Mouse (Mus musculus) forebrain, embryonic 13.5 days (tissue): Measurements from ENCODE around the gene Psmb7. TPM values are rescaled to one million over a fixed set of nuclear protein-coding genes. Genes with fewer than 3 reads are reported as not detected.

Source experiments
- ATAC-seq: fragments of 200-750 bp; cut with Nextera tagmentation; 2 replicates; pipeline ENCODE4 v1.8.0; 2017
- H3K27ac ChIP-seq: fragments of 300-500 bp; sonication (generic); 2 replicates; pipeline ENCODE4 v1.5.1; 2015; ENCODE audit warnings: inconsistent platforms, mild to moderate bottlenecking, moderate library complexity
- H3K27me3 ChIP-seq: fragments of 300-500 bp; sonication (generic); 2 replicates; pipeline ENCODE4 v1.6.1; 2015; ENCODE audit warnings: mild to moderate bottlenecking, inconsistent platforms
- H3K36me3 ChIP-seq: fragments of 300-500 bp; sonication (generic); 2 replicates; pipeline ENCODE4 v1.6.1; 2015; ENCODE audit warnings: mild to moderate bottlenecking, inconsistent platforms; ENCODE audit not compliant: poor library complexity, severe bottlenecking
- H3K4me1 ChIP-seq: fragments of 300-500 bp; sonication (generic); 2 replicates; pipeline ENCODE4 v1.6.1; 2015; ENCODE audit warnings: inconsistent platforms
- H3K4me2 ChIP-seq: fragments of 300-500 bp; sonication (generic); 2 replicates; pipeline ENCODE4 v1.6.1; 2015; ENCODE audit warnings: inconsistent platforms, mild to moderate bottlenecking, moderate library complexity
- H3K4me3 ChIP-seq: fragments of 300-500 bp; sonication (generic); 2 replicates; pipeline ENCODE4 v1.5.1; 2015; ENCODE audit warnings: mild to moderate bottlenecking, inconsistent platforms
- H3K9ac ChIP-seq: fragments of 300-500 bp; sonication (generic); 2 replicates; pipeline ENCODE4 v1.6.1; 2015; ENCODE audit warnings: mild to moderate bottlenecking, inconsistent platforms
- H3K9me3 ChIP-seq: fragments of 300-500 bp; sonication (generic); replicated peaks from 2 replicates; pipeline ENCODE4 v1.6.1; 2016; ENCODE audit warnings: inconsistent platforms
- WGBS: fragments of 180-500 bp; shearing (Covaris S2); methylation state at CpG from one replicate; pipeline ENCODE4 v1.1.7; 2015; 5-methylcytosine and 5-hydroxymethylcytosine counted together
- polyA plus RNA-seq: library from polyadenylated mRNA; unstranded; fragments of >200 nt; fragmentation: Nextera tagmentation; extraction: Ambion mirVana; gene quantifications from 2 replicates; pipeline ENCODE4 v1.2.1, GENCODE M21; 2015

Psmb7 gene
- polyA plus RNA-seq, 1 experiment from 2014 or later, result 354 TPM

- 94% methylated on average over 2 of the region's 2 CpGs for WGBS
These were observed 13.3 kb downstream of the Psmb7 start for GRCm38 (mm10) chr2:38630574-38630973.

GRCm38 (mm10) chr2:38629451-38629850 lies 14.4 kb downstream of the Psmb7 start:
- no peaks in the 10 kb centered on the region for H3K9me3 ChIP-seq
- peaks cover 70% of the 10 kb centered on the region for H3K36me3 ChIP-seq
- 0 out of 2 replicates have a peak, but pooled peaks cover under 1% of the 10 kb centered on the region for H3K4me1 ChIP-seq
- no peak overlapping the region for H3K4me2 ChIP-seq
- H3K4me3 ChIP-seq, result no peak overlapping the region
- ATAC-seq, result 0 out of 2 replicates have a peak, but pooled peaks have one; percentile 30
- WGBS, result 92% methylated on average over 3 of the region's 3 CpGs
- no peaks in the 10 kb centered on the region for H3K27me3 ChIP-seq
- no peak overlapping the region for H3K9ac ChIP-seq
- H3K27ac ChIP-seq, result no peak overlapping the region

More at GRCm38 (mm10) chr2:38630574-38630973, 13.3 kb downstream of the Psmb7 start:
- Histone ChIP-seq H3K36me3 (peaks cover 79% of the 10 kb centered on the region), H3K9me3 (no peaks in the 10 kb centered on the region), H3K27ac (no peak overlapping the region), H3K4me2 (no peak overlapping the region), H3K4me1 (no peaks in the 10 kb centered on the region), H3K27me3 (no peaks in the 10 kb centered on the region), H3K4me3 (no peak overlapping the region), H3K9ac (no peak overlapping the region)
- ATAC-seq, result no peak

- peaks cover 64% of the 10 kb centered on the region for H3K36me3 ChIP-seq
- H3K9me3 ChIP-seq, result no peaks in the 10 kb centered on the region
- H3K4me1 ChIP-seq, result peaks cover 5% of the 10 kb centered on the region; the same call in 1 of the 2 replicates
- no peaks in the 10 kb centered on the region for H3K27me3 ChIP-seq
- ATAC-seq, result no peak
- WGBS, result 90% methylated on average over 4 of the region's 4 CpGs
- H3K4me2 ChIP-seq, result no peak overlapping the region
- no peak overlapping the region for H3K27ac ChIP-seq
- H3K4me3 ChIP-seq, result no peak overlapping the region
- no peak overlapping the region for H3K9ac ChIP-seq
These were observed 15.1 kb downstream of the Psmb7 start for GRCm38 (mm10) chr2:38628801-38629200.

- 90% methylated on average over 8 of the region's 8 CpGs for WGBS
- H3K27me3 ChIP-seq, result no peaks in the 10 kb centered on the region
- ATAC-seq, result no peak
- peaks cover 31% of the 10 kb centered on the region for H3K36me3 ChIP-seq
- H3K9me3 ChIP-seq, result no peaks in the 10 kb centered on the region
- peaks cover 27% of the 10 kb centered on the region for H3K4me1 ChIP-seq
- no peak overlapping the region for H3K4me3 ChIP-seq
- H3K27ac ChIP-seq, result no peak overlapping the region
- no peak overlapping the region for H3K4me2 ChIP-seq
- H3K9ac ChIP-seq, result no peak overlapping the region
These were observed 19.9 kb downstream of the Psmb7 start for GRCm38 (mm10) chr2:38623821-38624590.

GRCm38 (mm10) chr2:38623411-38623810 lies 20.5 kb downstream of the Psmb7 start:
- no peak overlapping the region for H3K9ac ChIP-seq
- no peak overlapping the region for H3K4me3 ChIP-seq
- H3K4me2 ChIP-seq, result no peak overlapping the region
- H3K9me3 ChIP-seq, result no peaks in the 10 kb centered on the region
- H3K27me3 ChIP-seq, result no peaks in the 10 kb centered on the region
- no peak overlapping the region for H3K27ac ChIP-seq
- peaks cover 25% of the 10 kb centered on the region for H3K36me3 ChIP-seq
- WGBS, result 86% methylated on average over 3 of the region's 3 CpGs
- H3K4me1 ChIP-seq, result peaks cover 27% of the 10 kb centered on the region
- no peak for ATAC-seq

GRCm38 (mm10) chr2:38621610-38622021 lies 22.3 kb downstream of the Psmb7 start:
- WGBS, result 36% methylated on average over 6 of the region's 6 CpGs
- Histone ChIP-seq H3K27me3 (no peaks in the 10 kb centered on the region), H3K4me3 (no peak overlapping the region), H3K9ac (peak overlapping the region; percentile 18), H3K9me3 (no peaks in the 10 kb centered on the region), H3K27ac (peak overlapping the region; percentile 74), H3K4me1 (peaks cover 41% of the 10 kb centered on the region), H3K4me2 (peak overlapping the region; percentile 33), H3K36me3 (peaks cover 23% of the 10 kb centered on the region)
- peak; percentile 93 for ATAC-seq

GRCm38 (mm10) chr2:38621076-38621475 lies 22.8 kb downstream of the Psmb7 start:
- Histone ChIP-seq H3K4me2 (no peak overlapping the region), H3K27ac (peak overlapping the region; percentile 74; the same call in 1 of the 2 replicates), H3K36me3 (peaks cover 18% of the 10 kb centered on the region), H3K27me3 (no peaks in the 10 kb centered on the region), H3K4me3 (no peak overlapping the region), H3K9ac (no peak overlapping the region), H3K9me3 (no peaks in the 10 kb centered on the region), H3K4me1 (peaks cover 46% of the 10 kb centered on the region)
- 78% methylated on average over 4 of the region's 4 CpGs for WGBS
- ATAC-seq, result no peak

GRCm38 (mm10) chr2:38619777-38620176 lies 24.1 kb downstream of the Psmb7 start:
- no peak overlapping the region for H3K4me2 ChIP-seq
- peaks cover 59% of the 10 kb centered on the region for H3K4me1 ChIP-seq
- no peaks in the 10 kb centered on the region for H3K27me3 ChIP-seq
- H3K9me3 ChIP-seq, result no peaks in the 10 kb centered on the region
- peaks cover 12% of the 10 kb centered on the region for H3K36me3 ChIP-seq
- no peak for ATAC-seq
- 92% methylated on average over 4 of the region's 4 CpGs for WGBS
- H3K4me3 ChIP-seq, result no peak overlapping the region
- H3K27ac ChIP-seq, result no peak overlapping the region
- H3K9ac ChIP-seq, result no peak overlapping the region

GRCm38 (mm10) chr2:38616956-38617872 lies 26.7 kb downstream of the Psmb7 start:
- Histone ChIP-seq H3K9me3 (no peaks in the 10 kb centered on the region), H3K4me2 (no peak overlapping the region), H3K27me3 (no peaks in the 10 kb centered on the region), H3K4me3 (no peak overlapping the region), H3K36me3 (peaks cover 18% of the 10 kb centered on the region), H3K9ac (no peak overlapping the region), H3K4me1 (peaks cover 63% of the 10 kb centered on the region), H3K27ac (no peak overlapping the region)
- no peak for ATAC-seq
- WGBS, result 89% methylated on average over 5 of the region's 5 CpGs

GRCm38 (mm10) chr2:38616072-38616471 lies 27.8 kb downstream of the Psmb7 start:
- Histone ChIP-seq H3K4me3 (no peak overlapping the region), H3K4me1 (peaks cover 52% of the 10 kb centered on the region), H3K4me2 (no peak overlapping the region), H3K27me3 (no peaks in the 10 kb centered on the region), H3K9ac (no peak overlapping the region), H3K27ac (no peak overlapping the region), H3K9me3 (no peaks in the 10 kb centered on the region), H3K36me3 (peaks cover 18% of the 10 kb centered on the region)
- ATAC-seq, result no peak
- 41% methylated on average over 4 of the region's 4 CpGs for WGBS

- Histone ChIP-seq H3K4me3 (no peak overlapping the region), H3K4me1 (peaks cover 61% of the 10 kb centered on the region), H3K36me3 (peaks cover 21% of the 10 kb centered on the region), H3K27ac (peak overlapping the region; percentile 57), H3K9me3 (no peaks in the 10 kb centered on the region), H3K4me2 (peak overlapping the region; percentile 16), H3K9ac (no peak overlapping the region), H3K27me3 (no peaks in the 10 kb centered on the region)
- WGBS, result 54% methylated on average over 6 of the region's 6 CpGs
- ATAC-seq, result no peak
These were observed 29.4 kb downstream of the Psmb7 start for GRCm38 (mm10) chr2:38614437-38614836.

GRCm38 (mm10) chr2:38613576-38613975 lies 30.3 kb downstream of the Psmb7 start:
- Histone ChIP-seq H3K36me3 (peaks cover 17% of the 10 kb centered on the region), H3K4me3 (no peak overlapping the region), H3K4me2 (no peak overlapping the region), H3K9me3 (no peaks in the 10 kb centered on the region), H3K27me3 (no peaks in the 10 kb centered on the region), H3K27ac (no peak overlapping the region), H3K4me1 (peaks cover 70% of the 10 kb centered on the region), H3K9ac (no peak overlapping the region)
- no peak for ATAC-seq
- 89% methylated on average over 3 of the region's 3 CpGs for WGBS
